Mouse (Mus musculus): ENCODE measurements around the gene Ripor2. TPM values are rescaled to one million over a fixed set of nuclear protein-coding genes. Genes with fewer than 3 reads are reported as not detected.

Gene Ripor2
- total RNA-seq, 2 experiments from 2014 or later: 5.3 to 8.4 TPM

DNA sequence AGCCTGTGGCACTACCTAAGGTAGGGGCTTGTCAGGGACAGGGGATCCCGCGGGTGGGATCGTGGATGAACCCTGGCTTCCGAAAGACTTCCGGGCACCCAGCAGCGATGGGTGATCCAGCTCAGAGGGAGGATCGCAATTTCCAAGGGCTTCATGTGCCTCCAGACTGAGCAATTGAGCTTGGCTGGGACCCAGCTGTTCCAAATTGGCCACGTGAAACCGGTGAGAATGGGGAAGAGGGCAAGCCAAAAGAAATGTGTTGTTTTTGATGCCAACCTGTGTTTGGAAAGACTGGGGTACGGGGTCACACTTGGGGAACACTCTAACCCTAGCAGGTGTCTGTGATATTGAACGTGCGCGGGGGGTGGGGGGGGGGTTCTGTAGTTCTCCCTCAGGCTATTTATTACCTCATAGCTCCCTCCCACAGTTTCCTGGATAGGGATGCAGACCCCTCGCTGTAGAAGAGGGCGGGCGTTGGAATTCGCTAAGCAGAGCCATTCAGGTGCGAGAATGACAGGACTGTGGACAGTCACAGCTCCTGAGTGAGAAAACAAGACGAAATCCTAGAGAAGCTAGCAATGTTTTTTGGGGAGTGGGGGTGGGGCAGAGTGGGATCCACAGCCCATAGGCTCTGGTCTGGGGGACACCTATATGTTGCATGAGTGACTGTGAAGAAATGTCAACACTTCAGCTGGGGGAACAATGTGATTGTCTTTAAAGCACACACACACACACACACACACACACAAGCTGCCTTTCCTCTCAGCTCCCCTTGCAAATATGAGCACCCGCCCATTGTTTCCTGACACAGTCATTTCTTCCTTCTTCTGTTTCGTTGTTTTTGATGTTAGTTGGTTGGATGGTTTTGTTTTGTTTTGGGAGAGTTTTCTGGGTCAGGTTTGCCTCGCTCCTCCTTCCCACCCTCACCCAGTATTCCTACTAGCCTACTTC, 57.5 kb downstream of the Ripor2 start:
- intact Hi-C loops (cut with DNase I; ENCODE audit: low total_unique reads): no loop called here
- no peak for DNase-seq

DNA sequence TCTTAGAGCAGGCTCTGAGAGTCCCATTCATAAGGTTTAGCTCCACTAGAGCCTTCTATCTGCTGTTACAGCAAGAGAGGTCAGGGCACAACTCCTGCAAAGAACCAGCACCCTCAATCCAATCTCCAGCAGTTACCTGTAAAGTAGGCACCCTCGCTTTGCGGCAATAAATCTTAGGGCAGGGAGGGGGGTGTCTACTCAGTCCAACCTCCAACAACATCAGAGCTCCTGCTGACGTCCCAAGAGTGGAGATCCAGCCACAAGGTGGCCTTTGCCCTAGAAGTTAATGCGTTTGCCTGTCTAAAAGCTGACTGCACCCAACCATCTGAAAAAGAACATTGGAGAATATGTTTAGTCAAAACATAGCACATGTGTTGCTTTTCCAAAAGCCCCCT, 58.2 kb downstream of the Ripor2 start:
- DNase-seq: no peak
- intact Hi-C loops (cut with DNase I; ENCODE audit: low total_unique reads): no loop called here

DNA sequence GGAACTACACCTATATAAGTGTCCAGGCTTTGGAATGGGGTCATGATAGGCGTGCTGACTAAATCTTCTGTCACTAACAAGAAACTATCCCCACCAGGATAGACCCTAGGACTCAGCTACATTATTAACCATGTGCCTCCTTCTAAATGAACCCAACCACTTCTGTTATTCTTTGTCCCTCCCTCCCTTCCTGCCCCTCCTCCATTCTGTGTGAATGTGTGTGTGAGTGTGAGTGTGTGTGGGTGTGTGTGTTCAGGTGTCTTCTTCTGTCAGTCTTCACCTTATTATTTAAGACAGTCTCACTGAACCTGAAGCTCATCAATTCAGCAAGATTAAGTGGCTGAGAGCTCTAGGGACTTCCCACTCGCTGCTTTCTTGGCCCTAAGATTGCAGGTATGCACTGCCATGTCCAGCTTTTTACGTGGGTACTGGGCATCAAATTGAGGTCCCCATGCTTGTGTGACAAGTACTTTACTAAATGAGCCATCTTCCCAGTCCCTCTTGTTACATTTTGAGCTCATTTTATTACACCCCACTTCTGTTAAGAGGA, 58.9 kb downstream of the Ripor2 start:
- intact Hi-C loops (cut with DNase I; ENCODE audit: low total_unique reads): no loop called here
- DNase-seq: no peak

DNA sequence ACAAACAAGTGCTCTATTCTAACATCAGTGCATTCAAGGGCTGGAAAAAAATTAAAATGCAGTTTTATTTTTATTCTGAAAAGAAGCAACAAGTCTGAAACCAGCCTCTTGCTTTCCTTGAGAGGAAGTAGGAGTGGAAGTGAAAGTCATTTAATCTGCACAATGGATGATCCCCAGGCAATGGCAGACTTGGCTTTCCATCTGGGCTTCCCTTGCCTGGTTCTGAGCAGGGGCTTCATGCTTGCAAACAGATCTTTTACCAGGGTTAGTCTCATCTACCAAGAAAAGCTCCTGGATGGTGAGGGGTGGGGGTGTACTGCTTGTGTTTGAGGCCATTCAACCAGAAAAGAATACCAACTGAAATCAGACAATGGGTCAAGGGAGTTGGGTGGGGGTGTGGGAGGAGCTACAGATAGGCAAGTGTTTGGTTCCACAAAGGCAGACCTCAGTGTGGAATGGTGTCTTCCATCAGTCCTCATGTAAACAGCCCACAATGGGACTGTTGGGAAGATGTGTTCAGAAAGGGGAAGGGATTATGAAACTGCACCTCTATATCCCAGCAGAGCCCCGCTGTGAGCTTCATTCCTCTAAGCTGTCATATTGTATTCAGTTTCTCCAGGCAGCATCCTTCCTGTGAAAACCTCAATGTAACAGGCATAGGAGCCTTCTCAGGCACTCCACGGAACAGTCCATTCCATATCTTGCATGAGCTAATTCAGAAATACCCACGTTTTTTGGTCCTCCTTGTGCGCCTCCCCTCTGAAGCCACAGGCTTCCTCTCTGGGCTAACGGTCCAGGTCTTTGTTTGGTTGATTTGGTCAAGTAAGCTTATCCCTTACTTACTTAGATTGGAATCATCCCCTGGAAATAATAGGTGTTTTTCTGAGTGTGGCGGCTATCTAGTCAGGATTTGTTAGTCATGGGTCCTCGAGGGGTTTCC, 59.8 kb downstream of the Ripor2 start:
- DNase-seq: no peak
- intact Hi-C loops (cut with DNase I; ENCODE audit: low total_unique reads): no loop called here

DNA sequence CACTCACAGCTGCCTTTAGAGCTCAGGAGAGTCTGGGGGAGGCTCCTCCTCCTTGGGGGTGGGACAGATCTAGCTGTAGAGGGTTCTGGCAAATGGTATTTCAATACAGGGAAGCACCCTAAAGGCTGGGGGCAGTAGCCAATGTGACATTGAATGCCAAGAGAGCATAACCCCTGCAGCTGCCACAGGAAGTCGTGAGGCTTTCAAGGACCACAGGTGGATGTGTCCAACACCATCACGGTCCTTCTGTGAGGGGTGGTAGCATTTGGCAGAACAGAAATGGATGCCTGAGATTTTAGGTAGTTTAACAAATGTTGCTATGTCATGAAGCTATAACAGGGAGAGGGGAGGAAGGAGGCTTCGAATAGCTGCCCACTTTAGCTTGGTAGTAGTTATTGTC, 63.2 kb downstream of the Ripor2 start:
- intact Hi-C loops (cut with DNase I; ENCODE audit: low total_unique reads): no loop called here
- no peak for DNase-seq

DNA sequence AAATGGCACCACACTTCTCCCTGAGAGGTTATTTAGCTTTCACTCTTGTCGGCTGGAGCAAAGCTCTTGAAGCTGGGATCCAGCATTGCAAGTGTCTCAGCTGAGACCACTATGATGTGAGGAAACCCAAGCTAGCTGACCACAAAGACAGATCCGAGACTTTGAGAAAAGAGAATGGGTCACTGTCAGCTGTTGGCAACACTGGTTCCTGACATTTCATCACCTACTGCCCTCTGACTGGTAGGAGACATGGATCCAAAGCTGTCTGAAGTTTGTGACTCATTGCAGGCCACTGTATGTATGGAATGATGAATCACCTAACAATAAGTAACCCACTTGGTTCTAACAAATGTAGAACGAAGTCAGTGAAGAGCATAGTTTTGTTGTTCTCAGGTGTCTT, 64.3 kb downstream of the Ripor2 start:
- intact Hi-C loops (cut with DNase I; ENCODE audit: low total_unique reads): no loop called here
- no peak for DNase-seq

DNA sequence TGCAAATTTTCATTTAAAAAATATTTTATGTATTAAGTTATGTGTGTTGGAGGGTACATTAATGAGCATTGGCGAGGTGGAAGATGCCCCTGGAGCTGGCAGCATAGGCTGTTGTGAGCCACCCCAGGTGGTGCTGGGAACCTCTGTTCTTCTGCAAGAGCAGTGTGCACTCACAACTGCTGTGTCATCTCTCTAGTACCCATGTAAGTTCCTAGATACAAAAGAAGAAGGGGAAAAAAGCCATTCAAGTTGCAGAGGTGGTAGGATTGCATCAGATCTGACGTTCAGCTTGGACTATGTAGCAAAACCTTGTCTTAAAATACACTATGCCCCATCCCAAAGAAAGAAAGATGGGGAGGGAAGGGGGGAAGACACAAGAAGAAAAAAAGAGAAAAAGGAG, 65.5 kb downstream of the Ripor2 start:
- intact Hi-C loops (cut with DNase I; ENCODE audit: low total_unique reads): no loop called here
- no peak for DNase-seq

DNA sequence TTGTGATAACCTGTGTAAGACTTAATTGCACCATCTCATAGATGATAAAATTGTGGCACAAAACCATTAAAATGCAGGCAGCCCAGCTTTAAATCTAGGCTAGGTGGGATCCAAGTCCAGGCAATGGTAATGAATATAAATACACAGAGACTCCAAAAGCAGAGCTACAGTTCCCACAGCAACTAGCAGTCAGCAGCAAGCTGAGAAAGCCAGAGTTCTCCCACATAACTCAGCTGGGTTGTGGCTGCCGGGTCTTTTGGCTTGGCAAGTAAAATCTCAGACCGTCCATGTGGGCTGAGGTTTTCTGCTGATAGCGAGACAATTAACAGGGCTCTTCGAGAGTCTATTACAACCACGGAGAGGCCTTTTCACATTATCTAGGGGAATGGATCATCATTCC, 66.0 kb downstream of the Ripor2 start:
- no peak for DNase-seq
- intact Hi-C loops (cut with DNase I; ENCODE audit: low total_unique reads): no loop called here

DNA sequence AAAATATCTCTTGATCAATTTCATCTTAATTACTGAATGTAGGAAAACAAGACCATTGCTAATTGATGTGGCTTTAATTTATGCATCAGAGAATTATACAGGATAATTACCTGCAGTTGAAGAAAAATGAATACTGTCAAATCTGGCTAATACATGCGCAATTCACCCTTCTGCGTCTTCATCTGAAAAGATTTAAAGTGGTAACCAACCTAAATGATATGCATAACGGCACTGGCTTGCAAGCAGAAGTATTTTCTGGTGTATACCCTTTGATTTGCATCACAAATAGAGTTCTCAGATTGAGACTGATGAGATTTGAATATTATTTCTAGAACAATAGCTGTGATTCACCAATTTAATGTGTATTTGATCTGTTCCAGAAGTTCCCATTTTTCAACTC, 66.7 kb downstream of the Ripor2 start:
- intact Hi-C loops (cut with DNase I; ENCODE audit: low total_unique reads): no loop called here
- DNase-seq: no peak

DNA sequence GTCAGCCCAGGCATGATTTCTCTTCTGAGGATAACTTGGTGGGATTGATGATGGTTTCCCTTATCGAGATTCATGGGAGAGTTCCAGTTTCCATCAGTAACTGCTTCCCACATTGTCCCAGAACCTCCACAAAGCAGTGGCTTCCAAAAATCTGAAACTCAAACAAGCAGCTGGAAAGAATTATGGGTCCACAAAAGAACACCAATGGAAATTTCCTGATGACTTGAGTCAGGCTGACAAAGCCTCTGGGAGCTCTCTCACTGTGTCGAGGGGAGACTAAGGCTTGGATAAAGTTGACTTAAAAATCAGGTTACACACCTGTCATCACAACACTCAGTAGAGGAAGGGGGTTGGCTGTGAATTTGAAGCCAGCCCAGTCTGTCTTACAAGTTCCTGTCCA, 67.1 kb downstream of the Ripor2 start:
- no peak for DNase-seq
- intact Hi-C loops (cut with DNase I; ENCODE audit: low total_unique reads): no loop called here

DNA sequence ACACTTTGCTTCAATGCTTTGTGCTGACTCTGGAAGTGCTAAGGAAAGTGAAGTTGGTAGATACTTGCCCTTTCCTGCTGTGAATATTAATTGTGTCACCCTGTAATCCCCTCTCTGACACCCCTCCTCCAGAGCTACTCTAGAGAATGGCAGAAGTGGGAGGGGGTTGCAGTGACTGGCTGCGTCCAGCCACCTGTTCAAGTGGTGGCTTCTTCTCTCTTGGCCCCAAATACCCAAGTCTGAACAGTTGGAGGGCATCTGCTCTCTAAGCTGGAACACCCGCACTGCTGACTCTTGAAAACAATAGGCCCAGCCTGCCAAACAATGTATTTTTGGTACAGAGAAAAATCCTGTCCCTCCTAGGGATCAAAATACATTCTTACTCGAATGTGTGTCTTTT, 69.0 kb downstream of the Ripor2 start:
- no peak for DNase-seq
- intact Hi-C loops (cut with DNase I; ENCODE audit: low total_unique reads): no loop called here

DNA sequence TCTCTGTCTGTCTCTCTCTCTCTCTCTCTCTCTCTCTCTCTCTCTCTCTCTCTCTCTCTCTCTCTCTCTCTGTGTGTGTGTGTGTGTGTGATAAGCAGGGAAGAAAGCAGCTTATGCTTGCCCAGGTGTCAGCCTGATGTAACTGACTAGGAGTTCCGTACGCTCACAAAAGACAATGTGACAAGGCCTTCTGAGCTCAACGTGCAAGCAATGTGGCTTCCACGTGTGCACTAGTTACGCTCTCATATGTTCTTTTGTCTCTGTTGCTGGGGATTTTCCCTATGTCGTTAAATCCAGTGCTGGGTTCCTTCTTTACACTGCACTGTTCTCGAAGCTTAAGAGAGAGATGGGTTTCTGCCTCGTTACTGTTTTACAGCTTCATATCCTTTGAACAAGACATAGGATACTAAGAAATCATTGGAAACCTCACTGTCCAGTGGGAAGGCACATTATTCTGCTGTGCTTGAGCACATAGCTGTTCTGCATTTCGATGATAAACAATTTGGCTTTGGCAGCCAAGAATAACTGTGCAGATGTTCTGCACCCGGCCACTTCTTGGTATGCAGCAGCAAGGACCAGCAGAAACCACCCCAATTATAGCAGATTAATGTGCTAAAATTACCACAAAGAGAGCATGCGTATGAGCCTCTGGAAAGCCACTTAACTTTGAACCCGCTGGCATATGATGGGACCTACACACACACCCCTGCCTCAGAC, 73.1 kb downstream of the Ripor2 start:
- intact Hi-C loops (cut with DNase I; ENCODE audit: low total_unique reads): no loop called here
- DNase-seq: no peak

DNA sequence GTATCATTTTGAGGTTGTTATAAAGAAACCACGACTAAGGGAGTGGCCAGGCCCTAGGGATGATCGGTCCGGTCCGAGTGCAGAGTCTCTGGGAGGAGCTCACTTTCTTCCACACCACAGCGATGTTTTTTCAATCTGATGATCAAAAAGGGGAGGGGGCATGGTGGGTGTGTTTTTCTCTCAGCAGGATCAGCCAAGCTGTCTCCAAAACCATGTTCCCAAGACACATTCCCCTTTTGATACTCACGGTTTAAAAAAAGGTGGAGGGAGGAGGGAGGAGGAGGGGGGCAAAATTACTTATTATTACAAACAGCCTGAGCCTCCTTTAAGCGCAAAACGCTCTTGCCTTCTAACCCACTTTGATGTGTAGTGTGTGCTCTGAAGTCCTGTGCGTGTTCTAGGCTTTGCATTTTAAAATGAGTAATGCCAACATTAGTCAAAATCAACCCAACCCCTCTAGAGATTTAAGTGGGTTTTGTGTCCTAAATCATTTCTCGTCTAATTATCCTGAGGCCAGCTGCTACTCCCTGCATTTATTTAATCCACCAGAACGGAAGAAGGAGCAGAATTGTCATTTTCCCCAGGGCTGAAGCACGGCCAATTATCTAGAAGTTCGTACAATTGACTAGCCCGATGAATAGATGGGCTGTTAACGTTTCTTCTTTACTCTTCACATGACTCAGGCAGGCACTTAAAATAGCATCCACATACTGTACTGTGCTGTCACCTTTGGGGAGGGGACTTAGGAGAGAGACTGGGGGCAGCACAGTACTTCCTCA, 74.9 kb downstream of the Ripor2 start:
- intact Hi-C loops (cut with DNase I; ENCODE audit: low total_unique reads): no loop called here
- no peak for DNase-seq

DNA sequence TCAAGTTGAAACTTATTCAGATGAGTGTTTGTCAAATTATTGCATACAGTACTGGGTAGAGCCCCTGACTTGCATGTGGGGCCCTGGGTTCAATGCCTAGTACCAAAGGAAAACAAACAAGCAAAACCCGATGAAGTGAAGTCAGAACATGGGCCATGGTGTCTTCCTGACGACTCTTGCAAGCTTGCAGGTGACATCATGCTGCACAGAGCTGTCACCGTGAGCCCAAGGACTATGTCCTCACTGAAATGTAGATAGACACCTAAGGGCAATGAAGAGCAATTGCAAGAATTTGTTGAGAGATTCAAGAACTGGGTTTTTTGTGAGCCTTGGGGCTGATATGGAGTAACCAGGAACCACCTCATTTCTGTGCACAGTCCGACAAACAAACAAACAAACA, 84.8 kb downstream of the Ripor2 start:
- no peak for DNase-seq
- intact Hi-C loops (cut with DNase I; ENCODE audit: low total_unique reads): no loop called here

DNA sequence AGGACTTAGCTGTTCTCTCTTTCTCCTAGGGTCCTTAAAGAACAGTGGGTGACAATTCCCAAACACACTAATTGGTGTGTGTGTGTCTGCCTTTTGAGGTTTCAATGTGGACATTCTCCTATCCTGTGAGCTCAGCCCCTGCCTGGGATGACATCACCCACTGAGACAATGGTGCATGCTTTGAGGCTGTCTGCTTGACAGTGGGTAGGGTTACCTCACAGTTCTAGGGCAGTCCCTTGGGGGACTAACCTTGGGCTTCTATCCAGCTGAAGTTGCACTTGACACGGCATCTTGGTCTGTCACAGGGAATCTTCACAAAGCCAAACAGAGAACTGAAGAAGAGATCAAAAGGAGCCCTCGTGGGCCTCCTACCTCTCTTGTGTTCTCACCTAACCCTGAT, 86.6 kb downstream of the Ripor2 start:
- intact Hi-C loops (cut with DNase I; ENCODE audit: low total_unique reads): no loop called here
- DNase-seq: no peak

DNA sequence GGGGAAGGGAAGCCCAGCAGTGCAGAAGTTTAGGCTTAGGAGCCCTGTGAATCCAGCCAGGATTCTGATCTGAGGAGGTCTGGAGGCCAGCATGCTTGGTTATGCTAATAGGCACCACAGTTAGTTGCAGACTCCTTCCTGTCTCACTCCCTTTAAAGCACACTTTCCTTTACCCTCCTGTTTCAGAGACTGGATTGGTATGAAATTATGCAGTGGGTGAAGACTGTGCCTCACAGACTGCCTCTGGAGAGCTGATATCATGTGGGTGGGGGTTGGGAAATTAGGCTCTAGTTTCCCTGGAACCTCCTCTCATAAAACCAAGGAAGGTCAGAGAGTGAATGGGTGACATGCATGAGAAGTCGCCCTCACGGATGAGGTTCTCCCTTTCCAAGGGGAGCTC, 88.7 kb downstream of the Ripor2 start:
- no peak for DNase-seq
- intact Hi-C loops (cut with DNase I; ENCODE audit: low total_unique reads): no loop called here

DNA sequence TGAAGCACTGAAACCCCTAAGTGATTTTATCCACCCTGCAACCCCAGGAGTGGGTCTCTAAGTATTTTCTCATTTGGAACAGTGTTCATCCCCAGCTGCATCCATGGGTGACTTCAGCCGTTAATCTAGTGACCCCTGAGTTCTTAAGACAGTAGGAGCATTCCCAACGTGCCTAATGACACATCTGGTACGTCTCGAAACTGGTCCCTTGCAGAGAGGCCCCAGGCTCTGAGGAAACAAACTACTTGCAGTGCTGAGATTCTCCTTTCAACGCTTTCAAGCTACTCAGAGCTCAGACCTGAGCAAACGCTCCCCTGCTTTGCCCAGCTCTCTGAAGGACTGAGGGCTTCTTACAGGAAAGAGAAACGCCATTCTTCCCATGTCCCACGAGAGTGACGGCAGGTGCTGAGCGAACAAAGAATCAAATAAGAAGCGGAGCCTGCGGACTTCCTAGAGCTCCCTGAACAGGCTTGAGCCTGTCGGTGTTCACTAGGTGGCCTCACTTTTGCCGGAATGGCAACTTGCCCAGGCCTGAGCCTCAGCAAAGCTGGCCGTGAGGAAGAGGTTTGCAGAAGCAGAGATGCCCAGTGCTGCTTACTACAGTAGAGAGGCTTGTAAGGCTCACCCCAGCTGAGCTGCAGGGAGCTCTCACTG, 97.2 kb downstream of the Ripor2 start:
- intact Hi-C loops (cut with DNase I; ENCODE audit: low total_unique reads): no loop called here
- no peak for DNase-seq

DNA sequence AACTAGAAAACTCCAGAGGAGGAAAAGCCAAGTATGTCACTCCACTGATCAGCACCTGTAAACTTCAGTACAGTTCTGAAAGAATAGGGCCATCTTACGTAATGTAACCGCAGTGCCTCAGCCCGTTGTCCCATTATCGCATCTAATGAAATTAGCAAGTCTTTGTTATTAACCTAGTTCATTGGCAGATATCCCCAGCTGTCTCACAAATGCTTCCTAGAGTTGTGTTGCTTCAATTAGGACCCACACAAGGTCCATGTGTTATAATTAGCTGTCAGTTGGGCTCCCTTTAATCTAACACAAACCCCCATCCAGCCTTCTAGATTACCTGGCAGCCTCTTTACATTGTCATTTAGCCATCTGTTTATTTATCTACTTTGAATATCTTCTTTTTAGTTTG, 99.0 kb downstream of the Ripor2 start:
- DNase-seq: no peak
- intact Hi-C loops (cut with DNase I; ENCODE audit: low total_unique reads): loop anchor here (10.0 kb wide), 1 partner anchor 196 kb away; no protein-coding TSS in a partner anchor
